Mouse (Mus musculus): Measurements from ENCODE around the gene Clns1a. TPM values are rescaled to one million over a fixed set of nuclear protein-coding genes. Genes with fewer than 3 reads are reported as not detected.

The Clns1a gene
- total and polyA plus RNA-seq, 3 experiments = 140 to 305 (median 240) TPM

DNA sequence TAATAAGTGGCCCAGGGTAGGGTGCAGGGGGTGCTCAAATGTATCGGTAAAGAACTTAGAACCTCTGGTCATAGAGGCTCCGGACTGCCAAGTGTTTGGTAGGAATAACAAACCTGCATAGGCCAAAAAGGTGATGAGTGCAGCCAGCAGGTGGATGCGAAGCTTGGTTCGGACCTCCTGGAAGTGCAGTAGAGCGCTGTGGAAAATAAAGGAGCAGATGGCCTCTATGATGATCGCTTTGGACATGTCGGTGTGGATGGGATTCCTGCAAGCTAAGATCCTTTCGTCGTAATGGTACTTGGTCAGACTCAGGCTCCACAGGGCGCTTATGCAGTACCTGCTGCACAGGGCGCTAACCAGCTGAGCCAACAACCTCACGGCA, 40.8 kb downstream of the Clns1a start:
- H3K9ac ChIP-seq (ENCODE audit: insufficient read depth, low read depth) = no peak overlapping the region
- no peak overlapping the region for H3K27ac ChIP-seq (ENCODE audit: insufficient read depth, low read depth)
- no peaks in the 10 kb centered on the region for H3K36me3 ChIP-seq (replicated peaks in 1 of 2; ENCODE audit: control insufficient read depth in 1 of 2, insufficient read depth in 1 of 2, low read length in 1 of 2)
- no peaks in the 10 kb centered on the region for H3K79me2 ChIP-seq (replicated peaks; ENCODE audit: control insufficient read depth, extremely low read depth, insufficient read depth, poor library complexity, severe bottlenecking)
- dilution Hi-C loops (cut with MboI; ENCODE audit: extremely low pct_ligation_motif_present, extremely low pct_unique_long_range_greater_than_20kb, low sequenced_read_pairs) (no loop called here), in situ Hi-C loops (cut with MboI; ENCODE audit: low pct_ligation_motif_present, low pct_unique_long_range_greater_than_20kb, low sequenced_read_pairs) (no loop called here)
- H3K4me2 ChIP-seq (ENCODE audit: insufficient read depth, low read depth, poor library complexity, severe bottlenecking) = peak overlapping the region; percentile 53
- H3K9me3 ChIP-seq (replicated peaks; ENCODE audit: low read length) = no peaks in the 10 kb centered on the region
- DNase-seq (ENCODE audit: extremely low read depth) = no peak
- H3K27me3 ChIP-seq (replicated peaks) = no peaks in the 10 kb centered on the region
- no peak for TF ChIP-seq POLR2AphosphoS2 (IDR thresholded peaks at IDR 0.05; ENCODE audit: low read depth, low read length)
- TF ChIP-seq BHLHE40 (IDR thresholded peaks at IDR 0.05; ENCODE audit: low read depth, low read length) = no peak
- TF ChIP-seq CTCF (conservative IDR thresholded peaks at IDR 0.05 in 1 of 2, IDR thresholded peaks at IDR 0.05 in 1 of 2; ENCODE audit: low read depth in 2 of 2, low read length in 2 of 2) = no peak
- no peak for TF ChIP-seq ZKSCAN1 (IDR thresholded peaks at IDR 0.05; ENCODE audit: borderline replicate concordance, low read depth, low read length)
- TF ChIP-seq MXI1 (IDR thresholded peaks at IDR 0.05; ENCODE audit: low read depth, low read length) = no peak
- TF ChIP-seq ZNF384 (IDR thresholded peaks at IDR 0.05; ENCODE audit: low read depth, low read length) = no peak
- TF ChIP-seq TBP (conservative IDR thresholded peaks at IDR 0.05; ENCODE audit: low read depth, low read length) = no peak
- peaks cover 4 to 7% of the 10 kb centered on the region in 2 experiments for H3K4me1 ChIP-seq (ENCODE audit: control insufficient read depth in 1 of 2, insufficient read depth in 2 of 2)
- H3K4me3 ChIP-seq (replicated peaks in 1 of 3; ENCODE audit: low read depth in 2 of 3, low read length in 2 of 3, poor library complexity in 1 of 3) = peak overlapping the region in 2 of 3 experiments; percentile 61 to 65

DNA sequence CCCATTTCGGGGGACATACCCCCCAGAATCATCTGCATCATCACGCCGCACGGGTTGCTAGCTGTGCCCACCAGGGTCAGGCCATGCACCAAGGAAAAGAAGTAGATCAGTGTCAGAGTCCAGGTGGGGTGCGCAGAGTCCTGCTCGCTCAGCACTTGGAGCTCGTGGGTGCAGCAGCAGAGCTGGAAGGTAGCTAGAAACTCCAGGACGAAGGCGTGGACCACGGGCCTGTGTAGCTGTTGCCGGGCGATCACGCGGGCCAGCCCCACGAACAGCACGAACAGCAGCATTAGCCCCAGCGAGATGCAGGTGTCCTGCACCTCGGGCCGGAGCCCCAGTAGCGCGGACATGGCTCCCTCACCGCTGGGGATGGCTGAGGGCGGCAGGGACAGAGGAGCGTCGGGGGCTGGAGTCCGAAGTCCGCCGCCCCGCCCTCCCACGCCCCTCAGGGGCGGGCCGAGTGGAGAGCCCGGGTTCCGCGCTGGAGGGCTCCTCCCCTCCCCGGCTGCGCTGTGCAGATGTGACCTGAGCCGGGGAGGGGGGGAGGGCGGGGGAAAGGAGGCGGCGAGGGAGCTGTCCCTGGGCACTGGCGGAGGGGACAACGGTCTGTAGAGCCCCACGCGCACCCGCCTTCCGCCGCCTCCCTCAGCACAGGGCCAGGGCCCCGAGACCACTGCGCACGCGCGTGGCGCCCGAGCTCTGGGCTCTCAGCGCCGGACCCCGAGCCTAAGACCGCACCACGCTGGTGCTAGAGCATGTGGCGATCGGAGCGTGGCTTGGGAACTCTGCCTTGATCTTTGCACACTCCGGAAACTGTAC, 41.4 kb downstream of the Clns1a start, which contains the start of gene Aqp11:
Aqp11 (minus strand) TSS at position 652 of the 819 bp plus-strand sequence.
- Histone ChIP-seq H3K9ac (ENCODE audit: insufficient read depth, low read depth) (peak within 1 kb of the TSS; percentile 23; the same call in 1 of the 2 replicates), H3K27ac (ENCODE audit: insufficient read depth, low read depth) (no peak within 1 kb of the TSS), H3K4me1 (ENCODE audit: control insufficient read depth in 1 of 2, insufficient read depth in 2 of 2) (peaks cover 4 to 7% of the 10 kb centered on the region in 2 experiments), H3K36me3 (replicated peaks in 1 of 2; ENCODE audit: control insufficient read depth in 1 of 2, insufficient read depth in 1 of 2, low read length in 1 of 2) (no peaks in the 10 kb centered on the region), H3K4me2 (ENCODE audit: insufficient read depth, low read depth, poor library complexity, severe bottlenecking) (peak within 1 kb of the TSS; percentile 53), H3K9me3 (replicated peaks; ENCODE audit: low read length) (no peaks in the 10 kb centered on the region), H3K79me2 (replicated peaks; ENCODE audit: control insufficient read depth, extremely low read depth, insufficient read depth, poor library complexity, severe bottlenecking) (no peaks in the 10 kb centered on the region), H3K27me3 (replicated peaks) (no peaks in the 10 kb centered on the region), H3K4me3 (replicated peaks in 1 of 3; ENCODE audit: low read depth in 2 of 3, low read length in 2 of 3, poor library complexity in 1 of 3) (peak within 1 kb of the TSS; percentile 49 to 65 (median 61))
- dilution Hi-C loops (cut with MboI; ENCODE audit: extremely low pct_ligation_motif_present, extremely low pct_unique_long_range_greater_than_20kb, low sequenced_read_pairs) = no loop called here
- in situ Hi-C loops (cut with MboI; ENCODE audit: low pct_ligation_motif_present, low pct_unique_long_range_greater_than_20kb, low sequenced_read_pairs) = no loop called here
- TF ChIP-seq TCF12 (IDR thresholded peaks at IDR 0.05; ENCODE audit: low read depth, low read length) (peak; percentile 40; the same call in 1 of the 2 replicates), ZMIZ1 (IDR thresholded peaks at IDR 0.05; ENCODE audit: low read depth, low read length) (0 out of 2 replicates have a peak, but pooled peaks have one; percentile 30), MYC (IDR thresholded peaks at IDR 0.05; ENCODE audit: low read depth, low read length) (peak; percentile 83; the same call in 1 of the 2 replicates), POLR2AphosphoS2 (IDR thresholded peaks at IDR 0.05; ENCODE audit: low read depth, low read length) (no peak), UBTF (IDR thresholded peaks at IDR 0.05; ENCODE audit: low read depth, low read length) (peak; percentile 62; the same call in 1 of the 2 replicates), CHD2 (IDR thresholded peaks at IDR 0.05; ENCODE audit: low read length) (no peak), IRF4 (IDR thresholded peaks at IDR 0.05; ENCODE audit: low read depth, low read length) (no peak), NRF1 (IDR thresholded peaks at IDR 0.05; ENCODE audit: low read depth, low read length) (peak; percentile 88), JUND (conservative IDR thresholded peaks at IDR 0.05; ENCODE audit: low read depth, low read length) (no peak), MAZ (IDR thresholded peaks at IDR 0.05; ENCODE audit: low read depth, low read length) (peak; percentile 69; the same call in 1 of the 2 replicates), EP300 (IDR thresholded peaks at IDR 0.05; ENCODE audit: low read length) (no peak), RCOR1 (conservative IDR thresholded peaks at IDR 0.05; ENCODE audit: low read depth, low read length) (no peak), MXI1 (IDR thresholded peaks at IDR 0.05; ENCODE audit: low read depth, low read length) (peak; percentile 51), SIN3A (IDR thresholded peaks at IDR 0.05; ENCODE audit: low read length) (0 out of 2 replicates have a peak, but pooled peaks have one; percentile 15), USF2 (conservative IDR thresholded peaks at IDR 0.05; ENCODE audit: low read depth, low read length) (no peak), ELF1 (IDR thresholded peaks at IDR 0.05; ENCODE audit: low read depth, low read length) (peak; percentile 48; the same call in 1 of the 2 replicates), SMC3 (IDR thresholded peaks at IDR 0.05; ENCODE audit: low read depth, low read length) (no peak), MAFK (IDR thresholded peaks at IDR 0.05; ENCODE audit: insufficient replicate concordance, low read length) (no peak), MAX (IDR thresholded peaks at IDR 0.05; ENCODE audit: low read length) (peak; percentile 24; the same call in 1 of the 2 replicates), POLR2A (IDR thresholded peaks at IDR 0.05; ENCODE audit: low read depth, low read length) (peak; percentile 62), NELFE (IDR thresholded peaks at IDR 0.05; ENCODE audit: low read depth, low read length) (peak; percentile 48), USF1 (IDR thresholded peaks at IDR 0.05; ENCODE audit: low read depth, low read length) (no peak)
- DNase-seq (ENCODE audit: extremely low read depth) = peak; percentile 61

All from CH12.LX (cell line).